9 mouse cellular contexts compared by ENCODE assay signal in genomic region chr4:70451750-70452149, GRCm38 (mm10). TPM values are rescaled to one million over a fixed set of nuclear protein-coding genes. Genes with fewer than 3 reads are reported as not detected.
DNase-seq lines count a peak whose midpoint lies in the region; ATAC-seq and TF ChIP-seq lines count a peak whose summit lies in the region.
"Had no signal": no experiment of that assay in that cellular context is flagged by ENCODE, and none has a peak within 500 bp of the region (broad histone marks: within the 10 kb centered on the region; RNA-seq: fewer than 3 reads in every experiment).

No protein-coding gene starts in this region.

- ATAC-seq in forebrain, embryonic 12.5 days (ENCODE audit: low FRiP score), result peak; percentile 64
- peak; percentile 78; the same call in 1 of the 2 replicates for ATAC-seq in monocyte, adult 5-6 weeks (replicated peaks; ENCODE audit: insufficient number of reproducible peaks, low FRiP score, low TSS enrichment, poor library complexity, severe bottlenecking)

- no peak overlapping the region for H3K27ac ChIP-seq in MEL (ENCODE audit: control insufficient read depth, low read depth, low read length)
- no peak overlapping the region for H3K27ac ChIP-seq in forebrain, embryonic 12.5 days

- no peak overlapping the region for H3K4me3 ChIP-seq in MEL (ENCODE audit: control insufficient read depth in 1 of 2, insufficient read depth in 1 of 2, low read depth in 2 of 2, low read length in 2 of 2)
- no peak overlapping the region for H3K4me3 ChIP-seq in forebrain, embryonic 12.5 days (replicated peaks)
- H3K4me3 ChIP-seq: myocyte had no signal

- no peaks in the 10 kb centered on the region for H3K4me1 ChIP-seq in MEL (ENCODE audit: control insufficient read depth in 1 of 2, insufficient read depth in 2 of 2, low read length in 2 of 2)
- H3K4me1 ChIP-seq in forebrain, embryonic 12.5 days, result no peaks in the 10 kb centered on the region

- TF ChIP-seq POLR2A in MEL (IDR thresholded peaks at IDR 0.05; ENCODE audit: control insufficient read depth in 1 of 2, insufficient read depth in 1 of 2, low read depth in 1 of 2, low read length in 2 of 2, poor library complexity in 1 of 2), result no peak

- no peaks in the 10 kb centered on the region for H3K79me2 ChIP-seq in MEL (ENCODE audit: control insufficient read depth, insufficient read depth, low read length, poor library complexity)

- H3K36me3 ChIP-seq in MEL (ENCODE audit: control insufficient read depth in 1 of 2, insufficient read depth in 2 of 2, low read length in 2 of 2), result no peaks in the 10 kb centered on the region
- H3K36me3 ChIP-seq in forebrain, embryonic 12.5 days (replicated peaks), result no peaks in the 10 kb centered on the region

- TF ChIP-seq EP300 in MEL (IDR thresholded peaks at IDR 0.05; ENCODE audit: low read depth in 1 of 2, low read length in 2 of 2), result no peak

- peak; percentile 36 for DNase-seq in layer of hippocampus, adult 11-12 months (ENCODE audit: low spot score)
- DNase-seq in layer of hippocampus, adult 9-11 months, result no peak
- DNase-seq in MEL (ENCODE audit: low read depth, low spot score), result peak; percentile 73
- DNase-seq in c-Kit-negative CD71-positive TER-119-positive erythroid progenitor cells, embryonic 14.5 days (ENCODE audit: low read depth, low spot score), result peak; percentile 34
- peak; percentile 37 to 59 for DNase-seq in layer of hippocampus, postnatal 10 days (ENCODE audit: low spot score in 2 of 2)
- peak; percentile 1 for DNase-seq in yolk sac, embryonic 10.5 days (ENCODE audit: low spot score)

- peak; percentile 37 to 95 (median 68) for TF ChIP-seq CTCF in MEL (IDR thresholded peaks at IDR 0.05 in 2 of 3, conservative IDR thresholded peaks at IDR 0.05 in 1 of 3; ENCODE audit: control insufficient read depth in 1 of 3, insufficient read depth in 1 of 3, low read depth in 2 of 3, low read length in 3 of 3, poor library complexity in 1 of 3, severe bottlenecking in 1 of 3)

- H3K27me3 ChIP-seq in MEL (ENCODE audit: control insufficient read depth in 1 of 2, insufficient read depth in 2 of 2, low read length in 2 of 2), result no peaks in the 10 kb centered on the region
- H3K27me3 ChIP-seq in forebrain, embryonic 12.5 days, result no peaks in the 10 kb centered on the region

- peak; percentile 94 for TF ChIP-seq RAD21 in MEL (IDR thresholded peaks at IDR 0.05; ENCODE audit: low read depth, low read length)

- no peak overlapping the region for H3K9ac ChIP-seq in MEL (ENCODE audit: control insufficient read depth, low read depth, low read length, poor library complexity, severe bottlenecking)
- no peak overlapping the region for H3K9ac ChIP-seq in forebrain, embryonic 12.5 days

- no peak overlapping the region for H3K4me2 ChIP-seq in forebrain, embryonic 12.5 days

- no peaks in the 10 kb centered on the region for H3K9me3 ChIP-seq in MEL (replicated peaks; ENCODE audit: insufficient read depth, low read length)
- H3K9me3 ChIP-seq in forebrain, embryonic 12.5 days, result no peaks in the 10 kb centered on the region

- WGBS in forebrain, embryonic 12.5 days, result 0% methylated on average over 2 of the region's 2 CpGs

TF ChIP-seq in MEL, 35 proteins besides CTCF, POLR2A, EP300 and RAD21:
- no peak for TF ChIP-seq POLR2AphosphoS5 (IDR thresholded peaks at IDR 0.05; ENCODE audit: borderline replicate concordance, low read depth, low read length)
- peak; percentile 77 for TF ChIP-seq ZC3H11A (IDR thresholded peaks at IDR 0.05; ENCODE audit: low read depth, low read length)
- peak; percentile 89 for TF ChIP-seq SMC3 (IDR thresholded peaks at IDR 0.05; ENCODE audit: low read depth, low read length)

RNA-seq across cellular contexts. Expression of gene Cdk5rap2, which starts 41.5 kb away (rescaled TPM):
- total RNA-seq in MEL (2012; rRNA removed), result 9.1 and 10.5 TPM in 2 replicates
- polyA plus RNA-seq in MEL (2012; ENCODE audit: insufficient read depth in 1 of 2, insufficient read length in 2 of 2, low read depth in 1 of 2, low replicate concordance in 2 of 2, missing spikeins in 1 of 2), result 10 to 100 TPM in 1 of 2 experiments, not detected in 1; 15.4 TPM
- polyA plus RNA-seq in forebrain, embryonic 12.5 days (2016; fragmentation: Nextera tagmentation; extraction: Ambion mirVana), result 28.5 and 29.2 TPM in 2 replicates
- 10 to 100 TPM; 15.8 to 28.6 TPM for total RNA-seq in layer of hippocampus, postnatal 10 days (2021)
- 18.5 to 31.7 TPM (median 30.0 TPM) in 3 replicates for total RNA-seq in monocyte, adult 5-6 weeks (2017)
